Mouse (Mus musculus) liver, embryonic 14.5 days (tissue): ENCODE results near the gene Vps13d.

ENCODE experiments used
- CTCF ChIP-seq: IDR thresholded peaks from 2 replicates; pipeline ENCODE4 v1.5.1; 2016; ENCODE audit warnings: antibody characterized with exemption, low read depth, control low read depth
- EP300 ChIP-seq: IDR thresholded peaks from 2 replicates; pipeline ENCODE4 v1.6.1; 2016; ENCODE audit warnings: antibody characterized with exemption, low read depth

GRCm38 (mm10) chr4:145217046-145217445, 22.2 kb upstream of the Vps13d start:
- TF ChIP-seq CTCF (no peak), EP300 (no peak)
